Mouse (Mus musculus) midbrain, postnatal 0 days (tissue): ENCODE data around the gene Nepro. TPM values are rescaled to one million over a fixed set of nuclear protein-coding genes. Genes with fewer than 3 reads are reported as not detected.
A peak's percentile ranks its signal among the peaks of the same experiment; 100 is the strongest.

Experiments used
- ATAC-seq: fragments of 200-750 bp; cut with Nextera tagmentation; 2 replicates; pipeline ENCODE4 v1.8.0; 2017; ENCODE audit warnings: moderate number of reproducible peaks, mild to moderate bottlenecking, moderate TSS enrichment, moderate library complexity; ENCODE audit not compliant: low FRiP score
- DNase-seq: peaks from one replicate; pipeline ENCODE4 v3.0.0-alpha.2; 2015; ENCODE audit warnings: low spot score
- H3K27ac ChIP-seq: fragments of 300-500 bp; sonication (generic); 2 replicates; pipeline ENCODE4 v1.5.1; 2014; ENCODE audit warnings: low read depth, mild to moderate bottlenecking, low read length, mixed read lengths
- H3K27me3 ChIP-seq: fragments of 300-500 bp; sonication (generic); 2 replicates; pipeline ENCODE4 v1.6.1; 2014; ENCODE audit warnings: low read length, control low read depth, mixed read lengths; ENCODE audit not compliant: insufficient read depth
- H3K36me3 ChIP-seq: fragments of 300-500 bp; sonication (generic); 2 replicates; pipeline ENCODE4 v1.6.1; 2014; ENCODE audit warnings: low read length, control low read depth, mixed read lengths; ENCODE audit not compliant: insufficient read depth
- H3K4me1 ChIP-seq: fragments of 300-500 bp; sonication (generic); 2 replicates; pipeline ENCODE4 v1.6.1; 2014; ENCODE audit warnings: mild to moderate bottlenecking, control low read depth, antibody characterized with exemption, low read length, mixed read lengths; ENCODE audit not compliant: insufficient read depth
- H3K4me2 ChIP-seq: fragments of 300-500 bp; sonication (generic); 2 replicates; pipeline ENCODE4 v1.6.1; 2014; ENCODE audit warnings: low read depth, mild to moderate bottlenecking, low read length, mixed read lengths; ENCODE audit not compliant: poor library complexity, severe bottlenecking
- H3K4me3 ChIP-seq: fragments of 300-500 bp; sonication (generic); 2 replicates; pipeline ENCODE4 v1.5.1; 2014; ENCODE audit warnings: low read depth, mild to moderate bottlenecking, low read length, moderate library complexity
- H3K9ac ChIP-seq: fragments of 300-500 bp; sonication (generic); replicated peaks from 2 replicates; pipeline ENCODE4 v1.6.1; 2014; ENCODE audit warnings: mild to moderate bottlenecking, low read length, moderate library complexity, mixed read lengths; ENCODE audit not compliant: poor library complexity, severe bottlenecking
- H3K9me3 ChIP-seq: fragments of 300-500 bp; sonication (generic); 2 replicates; pipeline ENCODE4 v1.6.1; 2016; ENCODE audit warnings: low read length, control low read depth
- CTCF ChIP-seq: IDR thresholded peaks from 2 replicates; pipeline ENCODE4 v1.5.1; 2016; ENCODE audit warnings: antibody characterized with exemption, mild to moderate bottlenecking
- WGBS: fragments of 180-500 bp; shearing (Covaris S2); extraction: QIAGEN DNeasy Blood & Tissue Kit; methylation state at CpG from one replicate; pipeline ENCODE4 v1.1.7; 2014; 5-methylcytosine and 5-hydroxymethylcytosine counted together
- polyA plus RNA-seq: library from polyadenylated mRNA; unstranded; fragments of >200 nt; fragmentation: Nextera tagmentation; extraction: Ambion mirVana; gene quantifications from 2 replicates; pipeline ENCODE4 v1.2.1, GENCODE M21; 2015
- total RNA-seq: library from RNA; depleted of rRNA; stranded (reverse); fragments of >200 nt; gene quantifications from 2 replicates; pipeline ENCODE4 v1.2.3, GENCODE M21; 2014

Gene Nepro
- total and polyA plus RNA-seq, 2 experiments from 2014 or later, result 2.9 to 3.5 TPM

DNA sequence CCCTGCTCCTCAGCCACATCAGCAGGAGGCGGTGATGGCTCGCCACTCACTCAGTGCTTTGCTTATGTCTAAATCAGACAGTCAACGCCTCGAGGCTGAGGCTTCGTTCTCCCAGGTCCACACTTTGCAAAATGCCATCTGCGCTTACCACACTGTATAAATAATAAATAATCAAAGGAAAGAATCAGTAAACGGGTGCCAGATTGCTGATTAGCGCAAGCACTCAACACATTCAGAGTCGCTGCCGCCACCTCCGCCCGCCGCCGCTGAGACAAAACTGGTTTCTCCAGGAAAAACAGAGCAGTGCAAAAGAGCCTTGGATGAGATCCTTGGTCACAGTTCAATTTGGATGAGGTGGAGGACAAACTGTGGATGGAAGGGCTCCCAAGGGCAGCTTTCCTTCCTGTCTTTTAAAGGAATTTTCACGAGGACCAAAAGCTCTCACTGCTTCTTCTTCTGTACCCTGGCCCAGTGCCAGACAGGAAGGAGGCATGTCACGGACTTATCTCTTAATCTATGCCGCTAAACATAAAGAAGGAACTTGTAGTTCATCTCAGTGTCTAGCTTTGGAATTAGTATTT is 32.5 kb upstream of the Nepro start:
- H3K27me3 ChIP-seq, result no peaks in the 10 kb centered on the region
- H3K9me3 ChIP-seq, result no peaks in the 10 kb centered on the region
- TF ChIP-seq CTCF, result no peak
- H3K4me2 ChIP-seq, result peak overlapping the region; percentile 20; the same call in 1 of the 2 replicates
- no peak overlapping the region for H3K9ac ChIP-seq
- no peaks in the 10 kb centered on the region for H3K36me3 ChIP-seq
- 39% methylated on average over 17 of the region's 17 CpGs for WGBS
- no peak overlapping the region for H3K4me3 ChIP-seq
- H3K27ac ChIP-seq, result no peak overlapping the region
- DNase-seq (peak; percentile 55), ATAC-seq (no peak)
- peaks cover 12% of the 10 kb centered on the region; the same call in 1 of the 2 replicates for H3K4me1 ChIP-seq

DNA sequence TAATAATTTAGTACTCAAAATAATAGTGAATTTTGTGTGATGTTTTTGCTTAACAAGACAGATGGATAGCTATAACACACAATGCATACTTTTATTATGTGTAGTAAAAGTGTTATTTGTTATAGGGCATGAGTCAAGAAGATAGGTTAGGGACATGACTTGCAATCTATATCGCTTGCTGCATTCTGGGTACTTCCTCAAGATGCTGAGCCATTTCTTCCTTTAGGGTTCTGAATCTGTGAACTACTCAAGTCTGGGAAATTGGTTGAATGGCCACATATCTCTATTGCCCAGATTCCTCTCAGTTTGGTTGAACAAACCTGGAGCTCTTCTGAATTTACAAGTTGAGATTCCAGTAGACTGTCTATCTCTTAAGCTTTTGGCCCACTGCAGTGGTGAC is 31.6 kb upstream of the Nepro start:
- ATAC-seq (no peak), DNase-seq (no peak)
- H3K4me3 ChIP-seq, result no peak overlapping the region
- H3K9ac ChIP-seq, result no peak overlapping the region
- H3K4me2 ChIP-seq, result no peak overlapping the region
- H3K9me3 ChIP-seq, result no peaks in the 10 kb centered on the region
- no peaks in the 10 kb centered on the region for H3K27me3 ChIP-seq
- peaks cover 4% of the 10 kb centered on the region; the same call in 1 of the 2 replicates for H3K4me1 ChIP-seq
- no peaks in the 10 kb centered on the region for H3K36me3 ChIP-seq
- no peak for TF ChIP-seq CTCF
- H3K27ac ChIP-seq, result no peak overlapping the region
- WGBS, result 100% methylated on average over 1 of the region's 1 CpGs

DNA sequence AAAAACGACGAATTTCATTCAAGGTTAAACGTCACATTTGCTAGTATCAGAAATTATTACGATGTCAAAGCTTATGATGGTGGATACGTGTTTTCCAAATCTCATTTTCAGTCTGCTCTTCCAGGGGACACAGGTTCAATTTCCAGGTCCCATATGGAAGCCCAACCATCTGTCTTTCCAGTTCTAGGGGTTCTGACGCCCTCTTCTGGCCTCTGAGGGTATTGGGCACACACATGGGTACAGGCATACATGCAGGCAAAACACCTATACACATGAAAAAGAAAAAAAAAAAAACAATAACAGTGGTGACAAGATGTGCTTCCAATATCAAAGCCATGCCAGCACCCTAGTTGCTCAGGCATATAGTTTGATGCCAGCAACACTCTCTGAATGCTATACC is 30.4 kb upstream of the Nepro start:
- no peak overlapping the region for H3K4me2 ChIP-seq
- peak; percentile 27; the same call in 1 of the 2 replicates for TF ChIP-seq CTCF
- H3K9ac ChIP-seq, result no peak overlapping the region
- peaks cover under 1% of the 10 kb centered on the region; the same call in 1 of the 2 replicates for H3K4me1 ChIP-seq
- no peaks in the 10 kb centered on the region for H3K27me3 ChIP-seq
- H3K9me3 ChIP-seq, result no peaks in the 10 kb centered on the region
- no peaks in the 10 kb centered on the region for H3K36me3 ChIP-seq
- no peak overlapping the region for H3K4me3 ChIP-seq
- H3K27ac ChIP-seq, result no peak overlapping the region
- 65% methylated on average over 6 of the region's 6 CpGs for WGBS
- ATAC-seq, result no peak
- DNase-seq, result no peak

DNA sequence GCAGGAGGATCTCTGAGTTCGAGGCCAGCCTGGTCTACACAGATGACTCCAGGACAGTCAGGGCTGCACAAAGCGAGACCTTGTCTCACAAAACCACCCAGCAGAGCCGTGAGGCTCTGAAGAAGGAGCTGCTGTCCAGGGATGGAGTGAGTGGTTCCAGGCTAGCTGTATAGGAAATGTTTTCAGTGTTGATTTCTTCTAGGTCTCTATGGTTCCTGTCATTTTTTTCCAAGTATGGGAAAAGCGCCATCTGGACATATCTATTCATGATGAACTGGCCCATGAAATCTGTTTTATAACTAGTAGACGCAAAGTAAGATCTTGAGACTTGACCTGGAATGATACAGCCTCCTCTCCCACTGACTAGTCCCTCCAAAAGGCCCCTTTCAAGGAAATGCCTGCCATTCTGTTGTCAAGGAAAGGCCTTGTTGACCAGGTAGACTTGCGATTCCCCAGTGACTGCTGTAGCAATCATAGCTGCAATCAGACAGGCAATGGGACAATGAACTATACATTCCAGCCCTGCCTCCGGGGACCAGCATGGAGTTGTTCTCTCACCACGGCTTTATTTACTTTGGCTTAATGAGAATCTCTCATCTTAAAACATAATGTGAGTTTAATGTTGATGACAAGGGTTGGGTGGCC is 28.8 kb upstream of the Nepro start:
- Histone ChIP-seq H3K4me2 (no peak overlapping the region), H3K36me3 (no peaks in the 10 kb centered on the region), H3K27me3 (no peaks in the 10 kb centered on the region), H3K4me3 (no peak overlapping the region), H3K27ac (no peak overlapping the region), H3K9ac (no peak overlapping the region), H3K9me3 (no peaks in the 10 kb centered on the region), H3K4me1 (no peaks in the 10 kb centered on the region)
- 83% methylated on average over 8 of the region's 8 CpGs for WGBS
- ATAC-seq (no peak), DNase-seq (no peak)
- TF ChIP-seq CTCF, result no peak

DNA sequence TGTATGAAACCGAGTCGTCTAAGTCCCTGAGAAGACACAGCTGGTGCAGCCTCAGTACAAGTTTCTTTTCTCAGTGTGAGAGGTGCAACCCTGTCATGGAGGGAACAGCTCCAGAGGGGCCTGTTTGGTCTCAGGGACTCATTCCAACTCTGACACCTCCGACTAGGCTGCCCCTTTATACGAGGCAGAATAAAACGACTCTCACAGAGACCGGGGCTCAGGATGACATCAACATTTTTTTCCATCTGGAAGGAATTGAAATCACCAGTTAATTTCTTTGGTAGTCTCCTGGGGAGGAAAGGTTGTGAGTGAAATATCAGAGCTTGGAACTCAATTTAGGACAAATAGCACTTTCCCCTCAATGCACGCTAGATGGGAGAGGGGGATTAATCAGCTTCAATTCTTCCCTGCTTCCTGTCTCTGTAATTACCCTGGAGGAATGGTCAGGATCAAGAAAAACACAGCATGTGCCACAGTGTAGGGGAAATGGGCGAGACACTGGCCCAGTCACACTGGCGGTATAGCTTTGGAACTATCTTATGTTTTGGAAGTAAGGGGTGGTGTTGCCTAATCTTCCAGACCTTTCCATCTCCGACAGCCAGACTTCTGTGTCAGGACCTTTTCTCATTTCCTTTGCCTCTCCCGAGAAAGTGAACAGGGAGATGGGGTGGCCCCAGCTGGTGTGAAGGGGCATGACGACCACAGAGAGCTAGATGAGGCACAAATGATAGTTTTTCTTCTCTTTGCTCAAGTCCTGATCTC is 28.1 kb upstream of the Nepro start:
- H3K27me3 ChIP-seq, result no peaks in the 10 kb centered on the region
- no peak for DNase-seq
- ATAC-seq, result no peak
- no peak overlapping the region for H3K27ac ChIP-seq
- H3K4me3 ChIP-seq, result no peak overlapping the region
- TF ChIP-seq CTCF, result no peak
- H3K9ac ChIP-seq, result no peak overlapping the region
- no peaks in the 10 kb centered on the region for H3K36me3 ChIP-seq
- H3K9me3 ChIP-seq, result no peaks in the 10 kb centered on the region
- no peaks in the 10 kb centered on the region for H3K4me1 ChIP-seq
- H3K4me2 ChIP-seq, result no peak overlapping the region
- WGBS, result 48% methylated on average over 12 of the region's 12 CpGs
